Mouse (Mus musculus) B cell, adult (primary cell): ENCODE data around the gene Dusp18. TPM values are rescaled to one million over a fixed set of nuclear protein-coding genes. Genes with fewer than 3 reads are reported as not detected.

ENCODE experiments used
- total RNA-seq: library from RNA; stranded (reverse); gene quantifications from 4 replicates; pipeline ENCODE4 v1.2.4, GENCODE M21; 2023; ENCODE audit not compliant: inconsistent age

The Dusp18 gene
- 21.1 to 25.3 TPM (median 23.7 TPM) in 4 replicates for total RNA-seq

GRCm38 (mm10) chr11:3894406-3895281 lies at the start of gene Dusp18, which contains the start of gene 4921536K21Rik:
TSS of gene Dusp18 (plus strand) at chr11:3895240.
TSS of gene 4921536K21Rik (minus strand) at chr11:3895098.

GRCm38 (mm10) chr11:3863454-3864112 lies 31.5 kb upstream of the Dusp18 start, which contains the start of gene Osbp2:
TSS of gene Osbp2 (minus strand) at chr11:3863903.

GRCm38 (mm10) chr11:3914109-3914840 lies 19.2 kb downstream of the Dusp18 start, which contains the start of gene Slc35e4:
TSS of gene Slc35e4 (minus strand) at chr11:3914664.

GRCm38 (mm10) chr11:3931511-3932211 lies 36.6 kb downstream of the Dusp18 start, which contains the start of gene Tcn2:
TSS of gene Tcn2 (minus strand) at chr11:3932159.

Other genes with a start within 250 kb of the Dusp18 start
- gene Morc2a, start 246.0 kb upstream of the Dusp18 start, total RNA-seq, result 58.3 to 69.4 TPM (median 62.5 TPM) in 4 replicates
- gene Osbp2, start 31.3 kb upstream of the Dusp18 start, total RNA-seq, result not detected in 4 replicates
- 0.84 to 1.5 TPM (median 0.98 TPM) in 4 replicates for gene 4921536K21Rik, start 142 bp upstream of the Dusp18 start, total RNA-seq
- gene Slc35e4, start 19.4 kb downstream of the Dusp18 start, total RNA-seq, result 7.0 to 8.9 TPM (median 7.8 TPM) in 4 replicates
- gene Tcn2, start 36.9 kb downstream of the Dusp18 start, total RNA-seq, result 24.6 to 26.8 TPM (median 26.2 TPM) in 4 replicates
- 84.1 to 95.1 TPM (median 92.3 TPM) in 4 replicates for gene Pes1, start 68.7 kb downstream of the Dusp18 start, total RNA-seq
- not detected in 4 replicates for gene 4930556J24Rik, start 81.5 kb downstream of the Dusp18 start, total RNA-seq
- 0.29 to 0.36 TPM in 2 of 4 replicates, not detected in the others for gene Gal3st1, start 88.4 kb downstream of the Dusp18 start, total RNA-seq
- gene Sec14l4, start 136.2 kb downstream of the Dusp18 start, total RNA-seq, result not detected in 4 replicates
- gene Sec14l3, start 169.6 kb downstream of the Dusp18 start, total RNA-seq, result not detected in 4 replicates
- gene Mtfp1, start 200.2 kb downstream of the Dusp18 start, total RNA-seq, result 0.38 to 1.8 TPM (median 1.3 TPM) in 4 replicates
- 0.81 to 1.3 TPM in 2 of 4 replicates, not detected in the others for gene Sec14l2, start 228.2 kb downstream of the Dusp18 start, total RNA-seq
- gene Rnf215, start 240.0 kb downstream of the Dusp18 start, total RNA-seq, result 29.9 to 40.8 TPM (median 34.4 TPM) in 4 replicates